Mouse (Mus musculus) intestine, embryonic 16.5 days (tissue): Measurements from ENCODE around the gene C2cd4b. TPM values are rescaled to one million over a fixed set of nuclear protein-coding genes. Genes with fewer than 3 reads are reported as not detected.

Source experiments
- ATAC-seq: fragments of 200-750 bp; cut with Nextera tagmentation; 2 replicates; pipeline ENCODE4 v1.8.0; 2017; ENCODE audit warnings: moderate TSS enrichment, moderate library complexity
- H3K27ac ChIP-seq: fragments of 300-500 bp; sonication (generic); 2 replicates; pipeline ENCODE4 v1.5.1; 2014; ENCODE audit warnings: mild to moderate bottlenecking, low read length
- H3K27me3 ChIP-seq: fragments of 300-500 bp; sonication (generic); replicated peaks from 2 replicates; pipeline ENCODE4 v1.6.1; 2014; ENCODE audit warnings: low read length, control low read depth, mixed read lengths; ENCODE audit not compliant: control insufficient read depth, insufficient read depth
- H3K36me3 ChIP-seq: fragments of 300-500 bp; sonication (generic); 2 replicates; pipeline ENCODE4 v1.6.1; 2014; ENCODE audit warnings: low read length, control low read depth; ENCODE audit not compliant: control insufficient read depth, insufficient read depth
- H3K4me1 ChIP-seq: fragments of 300-500 bp; sonication (generic); 2 replicates; pipeline ENCODE4 v1.6.1; 2014; ENCODE audit warnings: low read length, control low read depth, mixed read lengths; ENCODE audit not compliant: control insufficient read depth, insufficient read depth
- H3K4me2 ChIP-seq: fragments of 300-500 bp; sonication (generic); 2 replicates; pipeline ENCODE4 v1.6.1; 2014; ENCODE audit warnings: low read depth, low read length, control low read depth
- H3K4me3 ChIP-seq: fragments of 300-500 bp; sonication (generic); 2 replicates; pipeline ENCODE4 v1.5.1; 2014; ENCODE audit warnings: mild to moderate bottlenecking, low read length
- H3K9ac ChIP-seq: fragments of 300-500 bp; sonication (generic); 2 replicates; pipeline ENCODE4 v1.6.1; 2014; ENCODE audit warnings: low read depth, low read length
- H3K9me3 ChIP-seq: fragments of 300-500 bp; sonication (generic); 2 replicates; pipeline ENCODE4 v1.6.1; 2016; ENCODE audit warnings: low read length, control low read depth; ENCODE audit not compliant: control insufficient read depth
- WGBS: fragments of 180-500 bp; shearing (Covaris S2); extraction: QIAGEN DNeasy Blood & Tissue Kit; methylation state at CpG from one replicate; pipeline ENCODE4 v1.1.7; 2014; 5-methylcytosine and 5-hydroxymethylcytosine counted together
- polyA plus RNA-seq: library from polyadenylated mRNA; unstranded; fragments of >200 nt; fragmentation: Nextera tagmentation; extraction: Ambion mirVana; gene quantifications from 2 replicates; pipeline ENCODE4 v1.2.1, GENCODE M21; 2015

C2cd4b gene
- polyA plus RNA-seq, 1 experiment from 2014 or later = not detected

DNA sequence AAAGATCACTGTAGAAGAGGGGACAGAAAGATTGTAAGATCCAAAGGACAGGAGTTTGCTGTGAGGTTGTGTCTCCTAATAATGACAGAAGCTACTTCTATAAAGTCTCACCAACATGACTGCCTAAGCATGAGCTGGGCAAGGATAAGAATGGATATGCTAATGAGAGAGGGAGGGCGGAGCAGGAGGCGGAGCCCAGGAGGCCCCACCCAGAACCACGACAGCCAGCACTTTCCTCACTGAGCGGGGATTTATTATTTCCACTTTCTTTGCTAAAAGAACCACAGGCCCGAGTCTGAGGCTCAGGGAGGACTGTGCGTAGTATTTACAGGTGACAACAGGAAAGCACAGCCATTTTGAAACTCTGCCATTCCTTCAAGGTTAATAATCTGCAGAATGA is 28.4 kb downstream of the C2cd4b start:
- no peaks in the 10 kb centered on the region for H3K27me3 ChIP-seq
- WGBS = 58% methylated on average over 6 of the region's 6 CpGs

GRCm38 (mm10) chr9:67792405-67792804 is 33.2 kb downstream of the C2cd4b start:
- Histone ChIP-seq H3K27me3 (no peaks in the 10 kb centered on the region), H3K36me3 (no peaks in the 10 kb centered on the region), H3K4me1 (peaks cover 6% of the 10 kb centered on the region), H3K9me3 (no peaks in the 10 kb centered on the region), H3K4me2 (no peak overlapping the region), H3K27ac (no peak overlapping the region), H3K9ac (no peak overlapping the region), H3K4me3 (no peak overlapping the region)
- WGBS = 75% methylated on average over 5 of the region's 5 CpGs
- ATAC-seq = no peak

More for the DNA sequence above, 28.4 kb downstream of the C2cd4b start:
- Histone ChIP-seq H3K27ac (no peak overlapping the region), H3K4me2 (no peak overlapping the region), H3K4me1 (no peaks in the 10 kb centered on the region), H3K9ac (no peak overlapping the region), H3K9me3 (no peaks in the 10 kb centered on the region), H3K4me3 (no peak overlapping the region), H3K36me3 (no peaks in the 10 kb centered on the region)
- no peak for ATAC-seq

- WGBS = 70% methylated on average over 6 of the region's 6 CpGs
- Histone ChIP-seq H3K9ac (no peak overlapping the region), H3K4me1 (peaks cover 6% of the 10 kb centered on the region), H3K4me3 (no peak overlapping the region), H3K9me3 (no peaks in the 10 kb centered on the region), H3K36me3 (no peaks in the 10 kb centered on the region), H3K27me3 (no peaks in the 10 kb centered on the region), H3K4me2 (no peak overlapping the region), H3K27ac (no peak overlapping the region)
- no peak for ATAC-seq
These were observed 34.3 kb downstream of the C2cd4b start for GRCm38 (mm10) chr9:67793501-67793900.

DNA sequence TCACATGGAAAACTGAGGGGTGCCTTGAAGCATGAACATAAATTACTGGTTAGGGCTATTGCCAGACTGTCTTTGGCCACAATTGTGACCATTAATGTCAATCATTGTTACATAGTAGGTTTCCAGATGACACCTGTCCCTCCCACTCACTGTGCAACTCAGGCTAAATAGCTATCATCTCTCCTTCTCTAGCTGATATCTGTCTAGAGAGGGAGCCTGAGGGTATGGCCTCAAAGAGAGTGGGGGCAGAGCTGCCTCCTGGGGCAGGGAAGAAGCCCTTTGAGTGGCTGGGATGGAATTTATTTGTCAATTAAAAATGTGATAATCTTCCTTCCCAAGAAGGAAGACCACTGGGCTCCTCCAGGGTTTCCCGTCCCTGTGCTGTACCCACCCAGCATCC is 35.0 kb downstream of the C2cd4b start:
- Histone ChIP-seq H3K4me1 (peaks cover 7% of the 10 kb centered on the region), H3K9ac (no peak overlapping the region), H3K36me3 (no peaks in the 10 kb centered on the region), H3K4me2 (no peak overlapping the region), H3K27ac (no peak overlapping the region), H3K27me3 (no peaks in the 10 kb centered on the region), H3K4me3 (no peak overlapping the region), H3K9me3 (no peaks in the 10 kb centered on the region)
- no peak for ATAC-seq
- WGBS = 85% methylated on average over 1 of the region's 1 CpGs

GRCm38 (mm10) chr9:67794668-67795067 is 35.4 kb downstream of the C2cd4b start:
- Histone ChIP-seq H3K4me1 (peaks cover 9% of the 10 kb centered on the region), H3K9ac (no peak overlapping the region), H3K27ac (no peak overlapping the region), H3K9me3 (no peaks in the 10 kb centered on the region), H3K4me2 (no peak overlapping the region), H3K27me3 (no peaks in the 10 kb centered on the region), H3K36me3 (no peaks in the 10 kb centered on the region), H3K4me3 (no peak overlapping the region)
- no peak for ATAC-seq
- WGBS = 83% methylated on average over 4 of the region's 4 CpGs

- WGBS = 58% methylated on average over 14 of the region's 14 CpGs
- H3K9me3 ChIP-seq = no peaks in the 10 kb centered on the region
- no peak overlapping the region for H3K4me3 ChIP-seq
- H3K27ac ChIP-seq = no peak overlapping the region
- ATAC-seq = peak; percentile 58; the same call in 1 of the 2 replicates
- H3K27me3 ChIP-seq = no peaks in the 10 kb centered on the region
- H3K4me2 ChIP-seq = 0 out of 2 replicates have a peak overlapping the region, but pooled peaks have one; percentile 6
- no peak overlapping the region for H3K9ac ChIP-seq
- peaks cover 9% of the 10 kb centered on the region for H3K4me1 ChIP-seq
- no peaks in the 10 kb centered on the region for H3K36me3 ChIP-seq
These were observed 36.0 kb downstream of the C2cd4b start for GRCm38 (mm10) chr9:67795205-67795675.

DNA sequence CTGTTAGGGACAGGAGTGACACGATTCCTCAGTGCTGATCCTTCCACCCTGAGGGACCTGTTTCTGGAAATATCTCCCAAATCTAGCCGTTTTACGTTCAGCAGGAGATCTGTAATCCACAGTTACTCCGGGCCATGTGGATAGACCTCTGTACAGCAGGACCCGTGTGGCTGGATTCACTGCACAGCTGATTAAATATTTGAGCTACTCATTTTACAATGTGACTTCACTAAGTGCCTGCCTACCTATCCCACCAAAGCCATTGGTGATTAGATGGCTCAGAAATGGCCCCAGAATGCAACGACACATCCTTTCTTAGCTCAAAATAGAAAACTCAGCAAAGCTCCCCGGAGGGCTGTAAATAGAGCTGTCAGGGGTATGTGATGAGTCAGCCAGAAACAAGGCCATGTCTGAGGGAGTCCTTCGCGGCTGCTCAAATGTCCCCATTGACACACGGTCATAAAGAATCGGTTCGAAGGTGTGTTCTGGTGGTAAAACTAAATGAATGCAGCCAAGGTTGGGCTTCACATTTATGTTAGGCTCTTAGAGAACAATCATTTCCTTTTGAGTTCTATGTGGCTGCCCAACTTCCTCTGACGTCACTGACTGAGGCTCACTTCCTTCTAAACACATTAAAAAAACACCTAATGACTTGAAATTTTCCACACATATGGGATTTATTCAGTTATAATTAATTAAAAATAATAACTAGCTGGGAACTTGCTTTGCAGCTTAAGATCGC is 40.0 kb downstream of the C2cd4b start:
- WGBS = 46% methylated on average over 14 of the region's 14 CpGs
- 0 out of 2 replicates have a peak, but pooled peaks have one; percentile 33 for ATAC-seq
- Histone ChIP-seq H3K4me3 (no peak overlapping the region), H3K4me1 (peaks cover 9% of the 10 kb centered on the region), H3K9me3 (no peaks in the 10 kb centered on the region), H3K9ac (no peak overlapping the region), H3K27ac (no peak overlapping the region), H3K36me3 (no peaks in the 10 kb centered on the region), H3K27me3 (no peaks in the 10 kb centered on the region), H3K4me2 (no peak overlapping the region)

DNA sequence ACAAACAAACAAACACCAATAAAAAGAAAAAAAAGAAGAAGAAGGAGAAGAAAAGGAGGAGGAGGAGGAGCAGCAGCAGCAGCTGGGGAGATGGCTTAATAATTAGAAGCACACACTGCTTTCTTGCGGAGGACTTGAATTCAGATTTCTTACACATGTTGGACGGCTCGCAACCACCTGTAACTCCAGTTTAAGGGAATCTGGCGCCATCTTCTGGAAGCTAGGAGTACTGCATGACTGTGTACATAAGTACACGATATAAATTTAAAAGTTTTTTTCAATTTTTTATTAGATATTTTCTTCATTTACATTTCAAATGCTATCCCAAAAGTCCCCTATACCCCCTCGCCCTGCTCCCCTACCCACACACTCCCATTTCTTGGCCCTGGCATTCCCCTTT is 43.0 kb downstream of the C2cd4b start:
- no peaks in the 10 kb centered on the region for H3K36me3 ChIP-seq
- no peak overlapping the region for H3K27ac ChIP-seq
- no peaks in the 10 kb centered on the region for H3K27me3 ChIP-seq
- H3K9me3 ChIP-seq = no peaks in the 10 kb centered on the region
- H3K4me2 ChIP-seq = no peak overlapping the region
- 0 out of 2 replicates have a peak, but pooled peaks cover 3% of the 10 kb centered on the region for H3K4me1 ChIP-seq
- 34% methylated on average over 6 of the region's 6 CpGs for WGBS
- no peak for ATAC-seq
- H3K9ac ChIP-seq = no peak overlapping the region
- no peak overlapping the region for H3K4me3 ChIP-seq

- H3K36me3 ChIP-seq = no peaks in the 10 kb centered on the region
- H3K27ac ChIP-seq = no peak overlapping the region
- no peak overlapping the region for H3K4me2 ChIP-seq
- no peak for ATAC-seq
- no peak overlapping the region for H3K4me3 ChIP-seq
- no peaks in the 10 kb centered on the region for H3K9me3 ChIP-seq
- no peak overlapping the region for H3K9ac ChIP-seq
- H3K27me3 ChIP-seq = no peaks in the 10 kb centered on the region
- no peaks in the 10 kb centered on the region for H3K4me1 ChIP-seq
- WGBS = 44% methylated on average over 5 of the region's 5 CpGs
These were observed 47.8 kb downstream of the C2cd4b start for GRCm38 (mm10) chr9:67807000-67807399.
